Mouse (Mus musculus) right cerebral cortex, postnatal 36 days (tissue): Measurements from ENCODE around the gene Lcp2.
"Not testable (repeated sequence)": the region's sequence is repeated elsewhere in the genome, so short reads cannot be mapped to it uniquely, and the experiment has no call there.

Source experiments
- DNase-seq, 2 experiments: peaks; one replicate each; pipeline ENCODE4 v3.0.0; 2022; ENCODE audit warnings: low spot score in 2 of 2, mixed read lengths in 1 of 2

The Lcp2 gene

GRCm38 (mm10) chr11:34086164-34086751, 39.5 kb downstream of the Lcp2 start:
- no peak for DNase-seq

DNA sequence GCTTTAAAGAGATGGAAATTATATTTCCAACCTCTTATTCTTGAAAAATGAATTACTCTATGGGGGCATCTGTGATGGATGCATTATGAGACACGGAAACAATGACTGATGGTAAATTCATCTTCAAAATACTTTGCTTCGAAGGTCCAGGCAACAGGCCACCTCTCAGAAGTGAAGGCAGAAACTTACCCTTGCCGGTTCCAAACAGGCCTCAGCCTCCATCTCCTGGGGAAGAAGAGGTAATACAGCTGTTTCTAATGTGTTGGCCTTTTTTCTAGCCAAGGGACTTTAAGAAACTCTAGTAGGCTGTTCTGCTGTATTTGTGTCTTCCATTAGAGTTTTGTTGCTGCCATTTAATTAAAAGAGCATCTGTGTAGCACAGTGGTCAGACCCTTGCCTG, 40.3 kb downstream of the Lcp2 start:
- DNase-seq, result no peak

DNA sequence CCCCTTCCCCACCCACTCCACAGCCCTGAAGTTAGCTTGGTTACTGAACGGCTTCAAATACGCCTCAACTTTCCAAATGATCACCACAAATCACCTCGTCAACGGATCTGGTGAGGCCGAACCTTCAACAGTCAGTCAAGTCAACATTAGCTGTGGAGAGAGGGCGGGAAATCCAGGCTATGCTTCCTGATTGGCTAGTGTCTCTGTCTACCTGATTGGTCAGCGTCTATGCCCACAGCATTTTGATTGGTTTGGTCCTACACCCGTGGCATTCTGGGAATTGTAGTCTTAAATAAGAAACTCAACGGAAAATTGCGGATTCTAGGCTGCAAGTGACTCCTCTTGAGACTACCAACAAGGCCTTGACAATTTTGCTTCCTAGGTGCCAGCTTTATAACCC, 51.7 kb downstream of the Lcp2 start, which contains the start of gene 4930469K13Rik:
Gene 4930469K13Rik, minus strand, starts transcription at position 133 of the 400 bp plus-strand sequence.
- DNase-seq, result no peak

- no peak for DNase-seq
Observed at GRCm38 (mm10) chr11:34101827-34102226, 55.1 kb downstream of the Lcp2 start.

- DNase-seq, result no peak
Observed at GRCm38 (mm10) chr11:34104919-34105318, 58.2 kb downstream of the Lcp2 start.

DNA sequence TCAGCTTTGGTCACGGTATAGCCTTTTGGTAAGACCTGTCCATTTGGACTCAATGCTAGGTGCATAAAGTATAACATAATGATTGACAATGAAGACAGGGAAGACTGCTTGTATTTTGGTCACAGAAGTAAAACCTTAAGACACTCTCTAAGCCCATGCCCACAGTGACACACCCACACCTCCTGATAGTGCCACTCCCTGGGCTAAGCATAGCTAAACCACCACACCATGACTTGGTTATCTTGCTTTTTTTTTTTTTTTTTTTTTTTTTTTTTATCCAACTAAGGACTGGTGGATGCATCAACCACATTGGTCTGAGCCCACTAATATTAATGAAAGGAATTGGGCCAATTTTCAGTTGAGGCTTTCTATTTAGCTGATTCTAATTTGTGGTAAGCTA, 62.5 kb downstream of the Lcp2 start:
- DNase-seq, result no peak

GRCm38 (mm10) chr11:34111940-34112339, 65.2 kb downstream of the Lcp2 start:
- DNase-seq, result no peak

- peak; percentile 13 to 16 for DNase-seq
Observed at GRCm38 (mm10) chr11:34112781-34113380, 66.2 kb downstream of the Lcp2 start.

GRCm38 (mm10) chr11:34113760-34114159, 67.0 kb downstream of the Lcp2 start:
- no peak for DNase-seq

GRCm38 (mm10) chr11:34116572-34117135, 69.9 kb downstream of the Lcp2 start:
- DNase-seq, result no peak

- no peak for DNase-seq
Observed at GRCm38 (mm10) chr11:34117581-34117980, 70.9 kb downstream of the Lcp2 start.

GRCm38 (mm10) chr11:34118319-34118718, 71.6 kb downstream of the Lcp2 start:
- no peak for DNase-seq

DNA sequence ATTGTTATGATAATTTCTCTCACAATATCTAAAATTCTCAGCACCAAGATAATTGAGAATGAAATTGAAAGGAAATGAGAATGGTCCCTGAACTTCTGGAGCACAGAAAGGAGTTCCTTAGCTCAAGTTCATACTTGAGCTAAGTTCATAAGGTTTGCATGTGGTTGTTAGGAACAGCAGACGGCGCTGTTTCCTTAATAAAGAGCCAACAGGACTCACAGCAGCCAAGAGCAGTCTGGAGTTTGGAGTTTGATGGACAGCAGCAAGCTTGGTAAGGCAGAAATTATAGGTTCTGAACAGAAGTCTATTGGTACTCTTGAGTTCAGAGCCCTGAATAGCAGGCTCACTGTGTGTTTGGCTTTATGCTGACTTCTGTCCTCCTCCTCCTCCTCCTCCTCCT, 76.4 kb downstream of the Lcp2 start:
- peak in 1 of 2 experiments; percentile 7 for DNase-seq

DNA sequence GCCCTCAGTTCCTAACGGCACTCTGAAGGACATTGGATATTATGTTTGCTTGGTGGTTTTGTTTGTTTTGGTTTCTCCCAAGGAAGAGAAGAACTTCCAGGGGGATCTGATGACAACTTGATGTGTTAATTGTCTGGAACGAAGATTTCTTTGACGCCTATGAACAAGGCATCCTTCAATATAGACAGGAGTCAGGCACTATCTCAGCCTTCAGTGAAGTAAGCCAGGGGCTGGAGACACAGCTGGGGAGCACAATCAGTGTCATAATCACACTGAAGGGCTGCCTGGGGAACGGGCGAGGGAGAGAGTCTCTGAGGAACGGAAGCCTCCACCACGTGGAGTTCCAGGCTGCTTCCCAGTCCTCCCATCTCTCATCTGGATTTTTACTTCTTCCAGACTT, 78.1 kb downstream of the Lcp2 start:
- no peak for DNase-seq

GRCm38 (mm10) chr11:34125727-34126126, 79.0 kb downstream of the Lcp2 start:
- DNase-seq, result not testable (repeated sequence)

DNA sequence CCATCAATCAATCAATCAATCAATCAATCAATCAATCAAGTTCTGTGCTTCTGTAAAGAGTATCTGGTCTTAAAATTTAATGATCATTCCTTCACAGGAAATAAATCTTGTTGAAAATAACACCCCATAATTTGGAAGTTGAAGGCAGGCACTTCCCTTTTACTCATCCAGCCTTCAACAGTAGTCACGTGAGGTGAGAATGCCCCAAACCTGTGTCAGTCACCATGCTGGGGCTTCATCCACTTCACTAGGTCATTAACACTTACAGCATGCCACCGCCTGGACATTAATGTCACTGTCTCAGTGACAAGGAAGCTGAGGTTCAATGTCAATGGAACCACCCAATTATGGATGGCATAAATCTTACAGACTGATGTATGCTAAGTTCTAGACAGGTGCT, 81.7 kb downstream of the Lcp2 start:
- DNase-seq, result no peak

- no peak for DNase-seq
Observed at GRCm38 (mm10) chr11:34139296-34139695, 92.6 kb downstream of the Lcp2 start.
